Mouse (Mus musculus) heart, postnatal 0 days (tissue): ENCODE data around the gene Gna11. TPM values are rescaled to one million over a fixed set of nuclear protein-coding genes. Genes with fewer than 3 reads are reported as not detected.

Source experiments
- ATAC-seq: fragments of 200-750 bp; cut with Nextera tagmentation; 2 replicates; pipeline ENCODE4 v1.8.0; 2017; ENCODE audit warnings: low read depth, moderate number of reproducible peaks, moderate library complexity; ENCODE audit not compliant: insufficient read depth
- DNase-seq: peaks from one replicate; pipeline ENCODE4 v3.0.0-alpha.2; 2016; ENCODE audit warnings: low spot score
- H3K27ac ChIP-seq: fragments of 300-500 bp; sonication (generic); 2 replicates; pipeline ENCODE4 v1.5.1; 2014; ENCODE audit warnings: low read depth, mild to moderate bottlenecking
- H3K27me3 ChIP-seq: fragments of 300-500 bp; sonication (generic); 2 replicates; pipeline ENCODE4 v1.6.1; 2014; ENCODE audit warnings: low read length, mixed read lengths; ENCODE audit not compliant: control insufficient read depth, insufficient read depth
- H3K36me3 ChIP-seq: fragments of 300-500 bp; sonication (generic); replicated peaks from 2 replicates; pipeline ENCODE4 v1.6.1; 2014; ENCODE audit warnings: low read length, mixed read lengths; ENCODE audit not compliant: control insufficient read depth, insufficient read depth
- H3K4me1 ChIP-seq: fragments of 300-500 bp; sonication (generic); 2 replicates; pipeline ENCODE4 v1.6.1; 2014; ENCODE audit warnings: antibody characterized with exemption; ENCODE audit not compliant: control insufficient read depth, insufficient read depth
- H3K4me2 ChIP-seq: fragments of 300-500 bp; sonication (generic); 2 replicates; pipeline ENCODE4 v1.6.1; 2014; ENCODE audit warnings: low read depth, mild to moderate bottlenecking, low read length, moderate library complexity
- H3K4me3 ChIP-seq: fragments of 300-500 bp; sonication (generic); 2 replicates; pipeline ENCODE4 v1.5.1; 2014; ENCODE audit warnings: low read depth, low read length
- H3K9ac ChIP-seq: fragments of 300-500 bp; sonication (generic); replicated peaks from 2 replicates; pipeline ENCODE4 v1.6.1; 2014; ENCODE audit warnings: low read depth, low read length, mixed read lengths
- H3K9me3 ChIP-seq: fragments of 300-500 bp; sonication (generic); replicated peaks from 2 replicates; pipeline ENCODE4 v1.6.1; 2016; ENCODE audit warnings: low read length; ENCODE audit not compliant: control insufficient read depth
- CTCF ChIP-seq: IDR thresholded peaks from 2 replicates; pipeline ENCODE4 v1.5.1; 2016; ENCODE audit warnings: antibody characterized with exemption, control low read depth, low read depth
- EP300 ChIP-seq: IDR thresholded peaks from 2 replicates; pipeline ENCODE4 v1.6.1; 2016; ENCODE audit warnings: antibody characterized with exemption, low read depth
- WGBS: fragments of 180-500 bp; shearing (Covaris S2); extraction: QIAGEN DNeasy Blood & Tissue Kit; methylation state at CpG from one replicate; pipeline ENCODE4 v1.1.7; 2014; 5-methylcytosine and 5-hydroxymethylcytosine counted together
- polyA plus RNA-seq: library from polyadenylated mRNA; unstranded; fragments of >200 nt; fragmentation: Nextera tagmentation; extraction: Ambion mirVana; gene quantifications from 2 replicates; pipeline ENCODE4 v1.2.1, GENCODE M21; 2015
- total RNA-seq: library from RNA; depleted of rRNA; stranded (reverse); fragments of >200 nt; gene quantifications from 2 replicates; pipeline ENCODE4 v1.2.3, GENCODE M21; 2014; ENCODE audit warnings: low replicate concordance

The Gna11 gene
- total and polyA plus RNA-seq, 2 experiments from 2014 or later = 52.4 to 68.2 TPM

DNA sequence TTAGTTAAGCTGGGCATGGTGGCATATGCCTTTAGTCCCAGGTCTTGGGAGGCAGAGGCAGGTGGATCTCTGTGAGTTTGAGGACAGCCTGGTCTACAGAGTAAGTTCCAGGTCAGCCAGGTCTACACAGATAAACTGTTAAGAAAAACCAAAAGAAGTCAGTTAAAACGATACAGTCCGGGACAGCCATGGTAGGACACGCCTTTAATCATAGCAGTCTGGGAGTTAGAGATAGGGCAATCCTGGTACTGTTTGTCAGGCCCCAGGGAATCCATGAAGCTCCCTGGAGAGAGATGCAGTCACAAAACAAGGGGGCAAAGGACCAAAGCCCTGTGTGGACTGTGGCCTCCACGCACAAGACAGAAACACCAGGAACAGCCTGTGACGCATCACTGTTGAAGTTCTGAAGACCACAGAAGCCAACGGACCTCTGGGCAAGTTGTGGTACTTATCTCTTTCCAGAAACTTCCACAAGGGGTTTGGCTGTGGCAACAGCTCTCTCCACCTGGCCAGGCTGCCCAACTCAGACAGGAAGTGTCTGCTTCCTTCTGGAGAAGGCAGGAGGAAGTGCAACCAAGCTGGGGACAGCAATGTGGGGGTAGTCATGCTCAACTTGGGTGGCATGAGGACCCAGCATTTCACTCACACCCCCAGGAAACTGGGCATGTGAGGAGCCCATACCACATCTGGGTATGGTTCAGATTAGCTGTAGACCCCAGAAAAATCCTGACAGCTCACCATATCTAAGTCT lies 25.6 kb downstream of the Gna11 start:
- DNase-seq (no peak), ATAC-seq (no peak)
- H3K27me3 ChIP-seq = no peaks in the 10 kb centered on the region; the same call in 1 of the 2 replicates
- no peaks in the 10 kb centered on the region for H3K9me3 ChIP-seq
- no peak overlapping the region for H3K4me3 ChIP-seq
- H3K27ac ChIP-seq = no peak overlapping the region
- TF ChIP-seq CTCF (no peak), EP300 (no peak)
- H3K36me3 ChIP-seq = no peaks in the 10 kb centered on the region
- no peaks in the 10 kb centered on the region; the same call in 1 of the 2 replicates for H3K4me1 ChIP-seq
- WGBS = 61% methylated on average over 6 of the region's 6 CpGs
- H3K9ac ChIP-seq = no peak overlapping the region
- no peak overlapping the region for H3K4me2 ChIP-seq

- Histone ChIP-seq H3K9ac (no peak overlapping the region), H3K36me3 (no peaks in the 10 kb centered on the region), H3K27me3 (no peaks in the 10 kb centered on the region), H3K4me1 (no peaks in the 10 kb centered on the region), H3K27ac (no peak overlapping the region), H3K9me3 (no peaks in the 10 kb centered on the region), H3K4me3 (no peak overlapping the region), H3K4me2 (no peak overlapping the region)
- TF ChIP-seq CTCF (peak; percentile 76), EP300 (no peak)
- DNase-seq = no peak
- ATAC-seq = no peak; the same call in 1 of the 2 replicates
- WGBS = 12% methylated on average over 4 of the region's 4 CpGs
These were observed 26.4 kb downstream of the Gna11 start for GRCm38 (mm10) chr10:81518546-81518945.

- no peaks in the 10 kb centered on the region for H3K9me3 ChIP-seq
- no peak for DNase-seq
- no peak for ATAC-seq
- H3K4me2 ChIP-seq = no peak overlapping the region
- H3K4me1 ChIP-seq = no peaks in the 10 kb centered on the region
- H3K9ac ChIP-seq = no peak overlapping the region
- H3K27ac ChIP-seq = no peak overlapping the region
- no peaks in the 10 kb centered on the region for H3K36me3 ChIP-seq
- 63% methylated on average over 8 of the region's 8 CpGs for WGBS
- no peak for TF ChIP-seq CTCF
- no peak for TF ChIP-seq EP300
- H3K4me3 ChIP-seq = no peak overlapping the region
- no peaks in the 10 kb centered on the region for H3K27me3 ChIP-seq
These were observed 27.8 kb downstream of the Gna11 start for GRCm38 (mm10) chr10:81517227-81517626.

- Histone ChIP-seq H3K9me3 (no peaks in the 10 kb centered on the region), H3K27ac (no peak overlapping the region), H3K4me1 (no peaks in the 10 kb centered on the region), H3K27me3 (no peaks in the 10 kb centered on the region), H3K4me2 (no peak overlapping the region), H3K9ac (no peak overlapping the region), H3K36me3 (no peaks in the 10 kb centered on the region), H3K4me3 (no peak overlapping the region)
- WGBS = 86% methylated on average over 5 of the region's 5 CpGs
- DNase-seq (no peak), ATAC-seq (no peak)
- TF ChIP-seq EP300 = no peak
- no peak for TF ChIP-seq CTCF
These were observed 31.2 kb downstream of the Gna11 start for GRCm38 (mm10) chr10:81513798-81514197.

DNA sequence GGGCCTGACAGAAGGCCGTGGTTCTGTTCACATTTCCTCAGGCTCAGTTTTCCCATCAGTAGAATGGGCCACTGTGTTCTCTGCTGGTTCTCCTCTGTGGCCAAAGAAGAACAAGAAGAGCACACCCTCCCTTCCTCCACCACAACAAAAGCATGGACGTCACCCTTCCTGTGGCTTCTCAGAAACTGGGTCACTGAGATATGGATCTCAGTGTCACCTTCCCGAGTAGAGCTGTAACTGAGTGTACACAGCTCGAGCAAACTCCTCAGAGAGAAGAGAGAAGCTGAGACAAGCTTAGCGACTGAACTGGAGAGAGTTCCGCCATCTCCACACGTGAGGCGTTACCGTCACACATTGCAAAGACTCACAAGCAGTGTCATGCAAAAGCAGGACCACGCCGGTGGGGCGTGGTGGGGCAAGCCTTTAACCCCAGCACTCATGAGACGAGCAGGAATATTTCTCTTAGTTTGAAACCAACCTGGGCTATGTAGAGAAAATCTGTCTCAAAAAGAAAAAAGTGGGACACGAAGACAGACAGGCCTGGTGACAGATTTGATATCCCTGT lies 34.7 kb downstream of the Gna11 start:
- Histone ChIP-seq H3K9ac (no peak overlapping the region), H3K4me3 (no peak overlapping the region), H3K36me3 (no peaks in the 10 kb centered on the region), H3K27me3 (no peaks in the 10 kb centered on the region), H3K27ac (no peak overlapping the region), H3K4me2 (no peak overlapping the region), H3K9me3 (no peaks in the 10 kb centered on the region), H3K4me1 (no peaks in the 10 kb centered on the region)
- 70% methylated on average over 14 of the region's 14 CpGs for WGBS
- no peak for TF ChIP-seq CTCF
- no peak for TF ChIP-seq EP300
- no peak for ATAC-seq
- no peak for DNase-seq
